Mouse (Mus musculus) spleen, adult 2 months (tissue): ENCODE measurements around the gene Nfya.

Experiments
- CTCF ChIP-seq: fragments of 200-500 bp; IDR thresholded peaks from 2 replicates; pipeline ENCODE4 v1.5.1; 2011; ENCODE audit warnings: mild to moderate bottlenecking, inconsistent platforms; ENCODE audit not compliant: insufficient read depth, insufficient read length, insufficient replicate concordance; ENCODE audit errors: extremely low read depth
- POLR2A ChIP-seq: fragments of 200-500 bp; IDR thresholded peaks from 2 replicates; pipeline ENCODE4 v1.6.1; 2011; ENCODE audit warnings: low read depth, low read length, inconsistent platforms

DNA sequence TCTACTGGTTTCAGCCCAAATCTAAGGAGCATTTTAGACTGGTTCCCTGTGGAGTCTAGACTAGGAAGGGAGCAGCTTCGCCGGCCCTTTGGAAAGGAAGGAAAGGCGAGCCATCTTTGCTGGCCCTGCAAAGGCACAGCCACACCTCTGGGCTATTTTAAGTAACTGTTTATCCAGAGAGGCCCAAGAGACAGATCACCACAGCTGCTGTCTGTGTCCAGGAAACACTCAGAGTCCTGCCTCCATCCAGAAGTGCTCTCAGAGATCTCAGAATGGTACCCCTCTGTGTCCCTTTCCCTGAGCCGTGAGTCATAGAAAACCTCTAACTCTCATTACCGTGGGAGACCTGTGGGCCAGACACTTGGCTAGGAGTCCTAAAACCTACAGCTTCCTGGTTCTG is 20.7 kb upstream of the Nfya start:
- TF ChIP-seq CTCF, result no peak
- no peak for TF ChIP-seq POLR2A
